Mouse (Mus musculus) midbrain, embryonic 12.5 days (tissue): ENCODE measurements around the gene Pcsk2. TPM values are rescaled to one million over a fixed set of nuclear protein-coding genes. Genes with fewer than 3 reads are reported as not detected.

Experiments used
- ATAC-seq: fragments of 200-750 bp; cut with Nextera tagmentation; 2 replicates; pipeline ENCODE4 v1.8.0; 2017; ENCODE audit warnings: low read depth, moderate TSS enrichment, moderate library complexity; ENCODE audit not compliant: low FRiP score
- H3K27ac ChIP-seq: fragments of 300-500 bp; sonication (generic); replicated peaks from 2 replicates; pipeline ENCODE4 v1.5.1; 2016; ENCODE audit warnings: mild to moderate bottlenecking
- H3K27me3 ChIP-seq: fragments of 300-500 bp; sonication (generic); 2 replicates; pipeline ENCODE4 v1.6.1; 2016; ENCODE audit warnings: mild to moderate bottlenecking
- H3K36me3 ChIP-seq: fragments of 300-500 bp; sonication (generic); 2 replicates; pipeline ENCODE4 v1.6.1; 2016
- H3K4me1 ChIP-seq: fragments of 300-500 bp; sonication (generic); 2 replicates; pipeline ENCODE4 v1.6.1; 2016
- H3K4me2 ChIP-seq: fragments of 300-500 bp; sonication (generic); replicated peaks from 2 replicates; pipeline ENCODE4 v1.6.1; 2016; ENCODE audit warnings: mild to moderate bottlenecking, moderate library complexity
- H3K4me3 ChIP-seq: fragments of 300-500 bp; sonication (generic); 2 replicates; pipeline ENCODE4 v1.5.1; 2016; ENCODE audit warnings: mild to moderate bottlenecking
- H3K9ac ChIP-seq: fragments of 300-500 bp; sonication (generic); replicated peaks from 2 replicates; pipeline ENCODE4 v1.6.1; 2016; ENCODE audit warnings: mild to moderate bottlenecking, moderate library complexity
- H3K9me3 ChIP-seq: fragments of 300-500 bp; sonication (generic); 2 replicates; pipeline ENCODE4 v1.6.1; 2016; ENCODE audit warnings: mild to moderate bottlenecking
- WGBS: fragments of 180-500 bp; shearing (Covaris S2); methylation state at CpG from one replicate; pipeline ENCODE4 v1.1.7; 2016; 5-methylcytosine and 5-hydroxymethylcytosine counted together
- polyA plus RNA-seq: library from polyadenylated mRNA; unstranded; fragments of >200 nt; fragmentation: Nextera tagmentation; extraction: Ambion mirVana; gene quantifications from 2 replicates; pipeline ENCODE4 v1.2.1, GENCODE M21; 2016

Gene Pcsk2
- polyA plus RNA-seq, 1 experiment from 2014 or later: 12.7 TPM

GRCm38 (mm10) chr2:143654621-143655020 lies 108.7 kb downstream of the Pcsk2 start:
- no peaks in the 10 kb centered on the region for H3K9me3 ChIP-seq
- H3K4me1 ChIP-seq: no peaks in the 10 kb centered on the region
- no peak overlapping the region for H3K4me3 ChIP-seq
- H3K27me3 ChIP-seq: no peaks in the 10 kb centered on the region
- no peak for ATAC-seq
- H3K36me3 ChIP-seq: no peaks in the 10 kb centered on the region
- no peak overlapping the region for H3K9ac ChIP-seq
- H3K4me2 ChIP-seq: no peak overlapping the region
- WGBS: 97% methylated on average over 4 of the region's 4 CpGs
- H3K27ac ChIP-seq: no peak overlapping the region

GRCm38 (mm10) chr2:143656968-143657367 lies 111.0 kb downstream of the Pcsk2 start:
- no peak overlapping the region for H3K4me2 ChIP-seq
- no peaks in the 10 kb centered on the region for H3K27me3 ChIP-seq
- no peak overlapping the region for H3K27ac ChIP-seq
- no peaks in the 10 kb centered on the region for H3K9me3 ChIP-seq
- no peak overlapping the region for H3K9ac ChIP-seq
- H3K4me1 ChIP-seq: no peaks in the 10 kb centered on the region
- H3K4me3 ChIP-seq: no peak overlapping the region
- H3K36me3 ChIP-seq: no peaks in the 10 kb centered on the region
- ATAC-seq: peak; percentile 73
- 56% methylated on average over 4 of the region's 4 CpGs for WGBS

- H3K4me3 ChIP-seq: no peak overlapping the region
- no peak for ATAC-seq
- H3K27ac ChIP-seq: no peak overlapping the region
- no peaks in the 10 kb centered on the region for H3K4me1 ChIP-seq
- WGBS: 87% methylated on average over 5 of the region's 5 CpGs
- no peaks in the 10 kb centered on the region for H3K9me3 ChIP-seq
- no peak overlapping the region for H3K9ac ChIP-seq
- no peak overlapping the region for H3K4me2 ChIP-seq
- H3K36me3 ChIP-seq: no peaks in the 10 kb centered on the region
- H3K27me3 ChIP-seq: no peaks in the 10 kb centered on the region
Observed at GRCm38 (mm10) chr2:143666785-143667184, 120.8 kb downstream of the Pcsk2 start.

GRCm38 (mm10) chr2:143677869-143678268 lies 131.9 kb downstream of the Pcsk2 start:
- Histone ChIP-seq H3K27me3 (no peaks in the 10 kb centered on the region), H3K9me3 (no peaks in the 10 kb centered on the region), H3K27ac (no peak overlapping the region), H3K9ac (no peak overlapping the region), H3K4me2 (no peak overlapping the region), H3K36me3 (no peaks in the 10 kb centered on the region), H3K4me3 (no peak overlapping the region), H3K4me1 (no peaks in the 10 kb centered on the region)
- ATAC-seq: no peak
- whole genome bisulfite sequencing: 96% methylated on average over 4 of the region's 4 CpGs

- no peaks in the 10 kb centered on the region for H3K4me1 ChIP-seq
- H3K4me3 ChIP-seq: no peak overlapping the region
- no peak overlapping the region for H3K4me2 ChIP-seq
- H3K36me3 ChIP-seq: no peaks in the 10 kb centered on the region
- WGBS: 38% methylated on average over 2 of the region's 2 CpGs
- no peaks in the 10 kb centered on the region for H3K9me3 ChIP-seq
- no peak overlapping the region for H3K27ac ChIP-seq
- ATAC-seq: no peak
- H3K27me3 ChIP-seq: no peaks in the 10 kb centered on the region
- H3K9ac ChIP-seq: no peak overlapping the region
Observed at GRCm38 (mm10) chr2:143679513-143679912, 133.6 kb downstream of the Pcsk2 start.

GRCm38 (mm10) chr2:143681873-143682555 lies 136.1 kb downstream of the Pcsk2 start:
- H3K4me3 ChIP-seq: no peak overlapping the region
- H3K4me2 ChIP-seq: no peak overlapping the region
- H3K9me3 ChIP-seq: no peaks in the 10 kb centered on the region
- 79% methylated on average over 8 of the region's 8 CpGs for WGBS
- no peaks in the 10 kb centered on the region for H3K27me3 ChIP-seq
- no peaks in the 10 kb centered on the region for H3K4me1 ChIP-seq
- no peaks in the 10 kb centered on the region for H3K36me3 ChIP-seq
- H3K27ac ChIP-seq: no peak overlapping the region
- ATAC-seq: no peak
- H3K9ac ChIP-seq: no peak overlapping the region

- no peak overlapping the region for H3K4me3 ChIP-seq
- H3K9me3 ChIP-seq: no peaks in the 10 kb centered on the region
- WGBS: 91% methylated on average over 2 of the region's 2 CpGs
- no peak for ATAC-seq
- H3K27ac ChIP-seq: no peak overlapping the region
- H3K36me3 ChIP-seq: no peaks in the 10 kb centered on the region
- H3K27me3 ChIP-seq: no peaks in the 10 kb centered on the region
- no peaks in the 10 kb centered on the region for H3K4me1 ChIP-seq
- no peak overlapping the region for H3K4me2 ChIP-seq
- no peak overlapping the region for H3K9ac ChIP-seq
Observed at GRCm38 (mm10) chr2:143683513-143683912, 137.6 kb downstream of the Pcsk2 start.

- no peak overlapping the region for H3K4me2 ChIP-seq
Observed at GRCm38 (mm10) chr2:143691244-143691643, 145.3 kb downstream of the Pcsk2 start.

GRCm38 (mm10) chr2:143696026-143696557 lies 150.1 kb downstream of the Pcsk2 start:
- peak; percentile 68 for ATAC-seq
- Histone ChIP-seq H3K9ac (no peak overlapping the region), H3K4me3 (no peak overlapping the region), H3K27ac (peak overlapping the region; percentile 56), H3K36me3 (no peaks in the 10 kb centered on the region), H3K9me3 (peaks cover 9% of the 10 kb centered on the region; the same call in 1 of the 2 replicates), H3K4me1 (no peaks in the 10 kb centered on the region), H3K4me2 (no peak overlapping the region), H3K27me3 (no peaks in the 10 kb centered on the region)
- WGBS: 61% methylated on average over 14 of the region's 14 CpGs

More at GRCm38 (mm10) chr2:143691244-143691643, 145.3 kb downstream of the Pcsk2 start:
- Histone ChIP-seq H3K27me3 (no peaks in the 10 kb centered on the region), H3K27ac (no peak overlapping the region), H3K4me1 (no peaks in the 10 kb centered on the region), H3K9ac (no peak overlapping the region), H3K36me3 (no peaks in the 10 kb centered on the region), H3K9me3 (peaks cover 9% of the 10 kb centered on the region; the same call in 1 of the 2 replicates), H3K4me3 (no peak overlapping the region)
- ATAC-seq: no peak
- WGBS: 56% methylated on average over 3 of the region's 3 CpGs

- H3K4me1 ChIP-seq: no peaks in the 10 kb centered on the region
- 95% methylated on average over 7 of the region's 7 CpGs for WGBS
- no peaks in the 10 kb centered on the region for H3K36me3 ChIP-seq
- H3K9ac ChIP-seq: no peak overlapping the region
- 0 out of 2 replicates have a peak, but pooled peaks have one; percentile 16 for ATAC-seq
- H3K9me3 ChIP-seq: peaks cover 9% of the 10 kb centered on the region; the same call in 1 of the 2 replicates
- no peak overlapping the region for H3K4me2 ChIP-seq
- no peak overlapping the region for H3K4me3 ChIP-seq
- H3K27me3 ChIP-seq: no peaks in the 10 kb centered on the region
- H3K27ac ChIP-seq: 0 out of 2 replicates have a peak overlapping the region, but pooled peaks have one; percentile 56
Observed at GRCm38 (mm10) chr2:143696704-143697103, 150.7 kb downstream of the Pcsk2 start.

- H3K36me3 ChIP-seq: no peaks in the 10 kb centered on the region
- WGBS: 86% methylated on average over 5 of the region's 5 CpGs
- no peak overlapping the region for H3K9ac ChIP-seq
- no peak overlapping the region for H3K4me3 ChIP-seq
- no peak overlapping the region for H3K27ac ChIP-seq
- no peak overlapping the region for H3K4me2 ChIP-seq
- ATAC-seq: no peak
- H3K27me3 ChIP-seq: no peaks in the 10 kb centered on the region
- H3K9me3 ChIP-seq: no peaks in the 10 kb centered on the region
- no peaks in the 10 kb centered on the region for H3K4me1 ChIP-seq
Observed at GRCm38 (mm10) chr2:143701141-143701540, 155.2 kb downstream of the Pcsk2 start.

GRCm38 (mm10) chr2:143702931-143703344 lies 157.0 kb downstream of the Pcsk2 start:
- Histone ChIP-seq H3K27ac (0 out of 2 replicates have a peak overlapping the region, but pooled peaks have one; percentile 26), H3K4me2 (no peak overlapping the region), H3K27me3 (no peaks in the 10 kb centered on the region), H3K4me1 (no peaks in the 10 kb centered on the region), H3K36me3 (no peaks in the 10 kb centered on the region), H3K9me3 (no peaks in the 10 kb centered on the region), H3K9ac (no peak overlapping the region), H3K4me3 (no peak overlapping the region)
- peak; percentile 86 for ATAC-seq
- 69% methylated on average over 3 of the region's 3 CpGs for WGBS
